In the genomic region with DNA sequence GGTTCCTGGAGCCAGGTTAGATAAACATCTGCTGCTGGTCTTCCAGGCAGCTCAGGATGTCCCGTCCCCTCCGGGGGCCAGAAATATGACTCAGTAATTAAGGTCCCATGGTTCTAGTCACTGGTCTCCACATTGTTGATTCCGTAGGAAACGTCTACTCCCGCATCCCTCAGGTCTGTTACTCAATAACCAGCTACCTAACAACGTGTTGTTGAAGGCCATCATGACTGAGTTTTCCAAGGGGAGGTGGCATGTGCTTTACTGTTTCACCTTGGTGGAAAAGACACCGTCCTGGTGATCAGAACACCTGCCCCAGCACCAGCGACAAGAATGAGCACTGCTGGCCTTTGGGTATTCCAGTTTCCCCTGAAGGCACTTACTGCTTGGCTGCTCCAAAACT, we compare ENCODE assay signal across 18 mouse cellular contexts.
DNase-seq lines count a peak whose midpoint lies in the region; ATAC-seq and TF ChIP-seq lines count a peak whose summit lies in the region.
"Had no signal": no experiment of that assay in that cellular context is flagged by ENCODE, and none has a peak within 500 bp of the region (broad histone marks: within the 10 kb centered on the region; RNA-seq: fewer than 3 reads in every experiment).

No protein-coding gene starts in this region.

- peak overlapping the region; percentile 51 for H3K4me3 ChIP-seq in gastrocnemius, adult 2 months
- H3K4me3 ChIP-seq in midbrain, embryonic 14.5 days (replicated peaks; ENCODE audit: low read depth, low read length): no peak overlapping the region
- no peak overlapping the region for H3K4me3 ChIP-seq in midbrain, embryonic 10.5 days
- H3K4me3 ChIP-seq: embryonic facial prominence, embryonic 12.5 days; forebrain, embryonic 15.5 days; heart, adult 2 months; heart, embryonic 15.5 days; hindbrain, embryonic 13.5 days had no signal

- 92% methylated on average over 8 of the region's 8 CpGs for WGBS in midbrain, embryonic 14.5 days
- 87% methylated on average over 8 of the region's 8 CpGs for WGBS in midbrain, embryonic 10.5 days

- TF ChIP-seq CTCF in gastrocnemius, adult 2 months (IDR thresholded peaks at IDR 0.05): no peak

- no peaks in the 10 kb centered on the region for H3K9me3 ChIP-seq in midbrain, embryonic 14.5 days (ENCODE audit: control insufficient read depth, low read length)
- H3K9me3 ChIP-seq in midbrain, embryonic 10.5 days (replicated peaks): no peaks in the 10 kb centered on the region
- H3K9me3 ChIP-seq: embryonic facial prominence, embryonic 12.5 days; forebrain, embryonic 15.5 days; heart, embryonic 15.5 days; hindbrain, embryonic 13.5 days had no signal

- no peaks in the 10 kb centered on the region for H3K27me3 ChIP-seq in midbrain, embryonic 14.5 days (ENCODE audit: control insufficient read depth, insufficient read depth, low read length)
- no peaks in the 10 kb centered on the region for H3K27me3 ChIP-seq in midbrain, embryonic 10.5 days (ENCODE audit: low read depth, poor library complexity, severe bottlenecking)
- H3K27me3 ChIP-seq: embryonic facial prominence, embryonic 12.5 days; forebrain, embryonic 15.5 days; heart, embryonic 15.5 days; hindbrain, embryonic 13.5 days had no signal

- peak overlapping the region; percentile 78 for H3K27ac ChIP-seq in gastrocnemius, adult 2 months
- H3K27ac ChIP-seq in midbrain, embryonic 14.5 days (replicated peaks; ENCODE audit: low read depth, low read length): no peak overlapping the region
- no peak overlapping the region for H3K27ac ChIP-seq in midbrain, embryonic 10.5 days (replicated peaks)
- H3K27ac ChIP-seq: embryonic facial prominence, embryonic 12.5 days; forebrain, embryonic 15.5 days; heart, adult 2 months; heart, embryonic 15.5 days; hindbrain, embryonic 13.5 days had no signal

- intact Hi-C loops in gastrocnemius, adult 2 months (cut with DNase I): no loop called here

- no peaks in the 10 kb centered on the region for H3K36me3 ChIP-seq in midbrain, embryonic 14.5 days (ENCODE audit: control insufficient read depth, insufficient read depth, low read length)
- no peaks in the 10 kb centered on the region for H3K36me3 ChIP-seq in midbrain, embryonic 10.5 days
- H3K36me3 ChIP-seq: embryonic facial prominence, embryonic 12.5 days; forebrain, embryonic 15.5 days; heart, embryonic 15.5 days; hindbrain, embryonic 13.5 days had no signal

- no peaks in the 10 kb centered on the region for H3K4me1 ChIP-seq in midbrain, embryonic 14.5 days (ENCODE audit: control insufficient read depth, insufficient read depth, low read length)
- no peaks in the 10 kb centered on the region; the same call in 1 of the 2 replicates for H3K4me1 ChIP-seq in midbrain, embryonic 10.5 days
- H3K4me1 ChIP-seq: embryonic facial prominence, embryonic 12.5 days; forebrain, embryonic 15.5 days; heart, embryonic 15.5 days; hindbrain, embryonic 13.5 days had no signal

- ATAC-seq in midbrain, embryonic 14.5 days (ENCODE audit: low FRiP score, low TSS enrichment): 0 out of 2 replicates have a peak, but pooled peaks have one; percentile 17
- ATAC-seq: forebrain, embryonic 15.5 days had no signal

- no peak overlapping the region for H3K9ac ChIP-seq in midbrain, embryonic 14.5 days (replicated peaks; ENCODE audit: low read length)
- H3K9ac ChIP-seq: embryonic facial prominence, embryonic 12.5 days; forebrain, embryonic 15.5 days; heart, embryonic 15.5 days; hindbrain, embryonic 13.5 days had no signal

- H3K4me2 ChIP-seq in midbrain, embryonic 14.5 days (ENCODE audit: low read length): no peak overlapping the region
- H3K4me2 ChIP-seq: embryonic facial prominence, embryonic 12.5 days; forebrain, embryonic 15.5 days; heart, embryonic 11.5 days; heart, embryonic 15.5 days; hindbrain, embryonic 13.5 days had no signal

- DNase-seq in gastrocnemius, adult 2 months: no peak
- DNase-seq in gastrocnemius, postnatal 4 days (ENCODE audit: low spot score in 2 of 2): no peak
- DNase-seq in midbrain, embryonic 14.5 days: no peak
- DNase-seq in midbrain, embryonic 10.5 days (ENCODE audit: low spot score): no peak
- DNase-seq in kidney, postnatal 25 days: peak; percentile 32 to 38
- DNase-seq in layer of hippocampus, postnatal 25 days (ENCODE audit: extremely low spot score in 1 of 2, low spot score in 1 of 2): no peak
- DNase-seq in spleen, adult 18-20 months: no peak
- DNase-seq: cerebellum, adult 11-12 months; cerebellum, adult 9-10 months; cerebellum, postnatal 25 days; gastrocnemius, postnatal 10 days; heart, adult 2 months; heart, postnatal 14 days had no signal

Comparison
In these comparisons a context has a peak if more than half of its experiments do, and no peak if none do; other contexts are left out.
1. DNase-seq: peak in kidney, postnatal 25 days (2 of 2); none in gastrocnemius, adult 2 months (single experiment), gastrocnemius, postnatal 4 days (0 of 2), midbrain, embryonic 14.5 days (single experiment), midbrain, embryonic 10.5 days (single experiment), layer of hippocampus, postnatal 25 days (0 of 2) and spleen, adult 18-20 months (0 of 2).